Mouse (Mus musculus) neural tube, embryonic 11.5 days (tissue): ENCODE results near the gene Nkain4. TPM values are rescaled to one million over a fixed set of nuclear protein-coding genes. Genes with fewer than 3 reads are reported as not detected.

Experiments
- ATAC-seq: fragments of 200-750 bp; cut with Nextera tagmentation; 2 replicates; pipeline ENCODE4 v1.8.0; 2017; ENCODE audit warnings: moderate number of reproducible peaks, mild to moderate bottlenecking, moderate TSS enrichment, moderate library complexity; ENCODE audit not compliant: insufficient read depth, low FRiP score, low TSS enrichment
- DNase-seq: peaks from one replicate; pipeline ENCODE4 v3.0.0-alpha.2; 2015; ENCODE audit warnings: low spot score
- H3K27ac ChIP-seq: fragments of 300-500 bp; sonication (generic); 2 replicates; pipeline ENCODE4 v1.5.1; 2014; ENCODE audit warnings: low read depth, mild to moderate bottlenecking, low read length
- H3K27me3 ChIP-seq: fragments of 300-500 bp; sonication (generic); 2 replicates; pipeline ENCODE4 v1.6.1; 2014; ENCODE audit warnings: mild to moderate bottlenecking, low read length, mixed read lengths; ENCODE audit not compliant: control insufficient read depth, insufficient read depth
- H3K36me3 ChIP-seq: fragments of 300-500 bp; sonication (generic); 2 replicates; pipeline ENCODE4 v1.6.1; 2014; ENCODE audit warnings: mild to moderate bottlenecking, low read length, moderate library complexity, mixed read lengths; ENCODE audit not compliant: control insufficient read depth, insufficient read depth
- H3K4me1 ChIP-seq: fragments of 300-500 bp; sonication (generic); 2 replicates; pipeline ENCODE4 v1.6.1; 2014; ENCODE audit warnings: low read length, mixed read lengths; ENCODE audit not compliant: control insufficient read depth, insufficient read depth
- H3K4me2 ChIP-seq: fragments of 300-500 bp; sonication (generic); 2 replicates; pipeline ENCODE4 v1.6.1; 2014; ENCODE audit warnings: low read depth, mild to moderate bottlenecking, moderate library complexity
- H3K4me3 ChIP-seq: fragments of 300-500 bp; sonication (generic); 2 replicates; pipeline ENCODE4 v1.5.1; 2014; ENCODE audit warnings: low read depth, low read length
- H3K9ac ChIP-seq: fragments of 300-500 bp; sonication (generic); 2 replicates; pipeline ENCODE4 v1.6.1; 2014; ENCODE audit warnings: mild to moderate bottlenecking, low read length
- H3K9me3 ChIP-seq: fragments of 300-500 bp; sonication (generic); 2 replicates; pipeline ENCODE4 v1.6.1; 2016; ENCODE audit warnings: low read length; ENCODE audit not compliant: control insufficient read depth
- WGBS: fragments of 180-500 bp; shearing (Covaris S2); extraction: QIAGEN DNeasy Blood & Tissue Kit; methylation state at CpG from one replicate; pipeline ENCODE4 v1.1.7; 2014; 5-methylcytosine and 5-hydroxymethylcytosine counted together
- polyA plus RNA-seq: library from polyadenylated mRNA; unstranded; fragments of >200 nt; fragmentation: Nextera tagmentation; extraction: Ambion mirVana; gene quantifications from 2 replicates; pipeline ENCODE4 v1.2.1, GENCODE M21; 2014

Gene Nkain4
- polyA plus RNA-seq, result 65.1 and 73.6 TPM in 2 replicates

DNA sequence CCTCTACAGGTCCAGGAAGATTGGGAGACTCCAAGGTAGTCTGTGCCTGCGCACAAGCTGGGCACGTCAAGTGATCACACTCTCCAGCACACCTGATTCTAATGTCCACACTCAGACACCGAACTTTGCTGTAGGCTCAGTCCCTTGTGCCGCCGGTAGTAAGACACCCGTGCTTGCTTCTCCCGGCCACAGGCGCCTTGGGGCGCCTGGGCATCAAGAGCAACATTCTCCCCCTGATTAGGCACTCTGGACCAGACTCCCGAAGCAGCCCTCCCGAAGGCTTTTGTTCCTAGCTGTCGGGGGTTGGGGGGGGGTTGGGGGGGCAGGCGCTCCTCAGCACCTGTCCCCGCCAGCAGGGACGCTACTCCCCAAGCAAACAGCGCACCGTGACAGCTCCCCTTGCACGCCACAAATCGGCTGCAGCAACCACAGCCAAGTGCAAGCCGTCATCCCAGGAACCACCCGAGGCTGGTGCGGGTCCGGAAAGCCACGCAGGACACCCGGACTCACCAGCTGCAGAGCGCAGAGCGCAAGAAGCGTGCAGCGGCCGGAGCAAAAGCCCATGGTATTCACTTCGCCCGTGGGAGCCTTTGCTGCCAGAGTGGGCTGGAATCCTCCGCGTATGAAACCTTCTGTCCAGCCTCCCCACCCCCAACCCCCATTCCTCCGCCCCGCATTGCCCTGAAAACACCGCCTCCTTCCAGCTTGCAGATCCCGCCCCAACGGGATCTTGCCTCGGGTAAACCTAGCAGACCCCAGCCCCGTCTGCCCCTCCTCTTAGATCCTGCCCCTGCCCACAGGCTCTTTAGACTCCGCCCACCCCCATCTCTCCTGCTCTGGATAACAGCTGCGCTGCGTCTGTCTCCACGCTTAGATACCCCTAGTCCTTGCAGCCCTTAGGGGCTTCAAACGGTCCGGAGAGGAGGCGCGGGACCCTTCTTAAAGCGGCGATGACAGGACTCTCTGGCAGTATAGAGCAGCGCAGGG is at the start of gene Nkain4:
TSS of gene Nkain4 (minus strand) at position 639 of the 987 bp plus-strand sequence.
- WGBS, result under 1% methylated on average over 52 of the region's 52 CpGs
- DNase-seq (peak; percentile 90), ATAC-seq (peak; percentile 89)
- Histone ChIP-seq H3K27me3 (no peaks in the 10 kb centered on the region), H3K4me1 (peaks cover 21% of the 10 kb centered on the region), H3K4me2 (peak within 1 kb of the TSS; percentile 87), H3K9ac (peak within 1 kb of the TSS; percentile 75), H3K4me3 (peak within 1 kb of the TSS; percentile 59), H3K9me3 (no peaks in the 10 kb centered on the region), H3K36me3 (no peaks in the 10 kb centered on the region), H3K27ac (peak within 1 kb of the TSS; percentile 92)

- DNase-seq (no peak), ATAC-seq (no peak)
- H3K4me1 ChIP-seq, result no peaks in the 10 kb centered on the region
- H3K9ac ChIP-seq, result no peak overlapping the region
- no peaks in the 10 kb centered on the region for H3K36me3 ChIP-seq
- no peaks in the 10 kb centered on the region for H3K27me3 ChIP-seq
- H3K27ac ChIP-seq, result no peak overlapping the region
- no peak overlapping the region for H3K4me3 ChIP-seq
- no peaks in the 10 kb centered on the region for H3K9me3 ChIP-seq
- 71% methylated on average over 3 of the region's 3 CpGs for WGBS
- no peak overlapping the region for H3K4me2 ChIP-seq
Observed at GRCm38 (mm10) chr2:180996905-180997304, 42.4 kb upstream of the Nkain4 start.

GRCm38 (mm10) chr2:180996436-180996835 is 41.9 kb upstream of the Nkain4 start:
- Histone ChIP-seq H3K27ac (no peak overlapping the region), H3K36me3 (no peaks in the 10 kb centered on the region), H3K4me2 (no peak overlapping the region), H3K9ac (no peak overlapping the region), H3K4me3 (no peak overlapping the region), H3K4me1 (no peaks in the 10 kb centered on the region), H3K9me3 (no peaks in the 10 kb centered on the region), H3K27me3 (no peaks in the 10 kb centered on the region)
- DNase-seq (peak; percentile 35), ATAC-seq (peak; percentile 42; the same call in 1 of the 2 replicates)
- 23% methylated on average over 5 of the region's 5 CpGs for WGBS

- 70% methylated on average over 4 of the region's 4 CpGs for WGBS
- no peak for ATAC-seq
- H3K4me2 ChIP-seq, result no peak overlapping the region
- H3K4me1 ChIP-seq, result no peaks in the 10 kb centered on the region
- H3K9ac ChIP-seq, result no peak overlapping the region
- no peaks in the 10 kb centered on the region for H3K36me3 ChIP-seq
- H3K27me3 ChIP-seq, result no peaks in the 10 kb centered on the region
- H3K27ac ChIP-seq, result no peak overlapping the region
- H3K4me3 ChIP-seq, result no peak overlapping the region
- DNase-seq, result no peak
- no peaks in the 10 kb centered on the region for H3K9me3 ChIP-seq
Observed at GRCm38 (mm10) chr2:180995457-180995856, 41.0 kb upstream of the Nkain4 start.

DNA sequence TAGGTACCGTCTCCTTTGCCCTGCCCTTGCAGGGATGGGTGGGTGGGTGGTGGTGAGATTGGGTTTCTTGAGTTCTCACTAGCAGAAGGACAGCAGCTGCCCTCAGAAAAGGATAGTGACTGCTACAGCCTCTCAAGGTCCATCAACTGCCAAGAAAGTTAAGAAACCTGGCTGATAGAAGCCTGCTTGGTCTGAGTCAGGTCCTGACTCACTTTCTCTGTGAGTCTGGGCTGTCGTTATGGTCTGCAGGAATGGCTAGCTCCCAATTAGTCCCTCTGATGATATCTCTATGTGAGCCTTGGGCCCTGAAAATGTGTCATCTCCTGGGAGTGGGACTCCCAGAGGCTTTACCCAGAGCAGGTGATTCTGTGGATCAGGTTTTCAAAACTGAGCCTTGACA is 39.9 kb upstream of the Nkain4 start:
- H3K4me1 ChIP-seq, result no peaks in the 10 kb centered on the region
- DNase-seq (no peak), ATAC-seq (no peak)
- H3K36me3 ChIP-seq, result no peaks in the 10 kb centered on the region
- H3K9ac ChIP-seq, result no peak overlapping the region
- 86% methylated on average over 2 of the region's 2 CpGs for WGBS
- H3K4me2 ChIP-seq, result no peak overlapping the region
- H3K27ac ChIP-seq, result no peak overlapping the region
- H3K9me3 ChIP-seq, result no peaks in the 10 kb centered on the region
- no peak overlapping the region for H3K4me3 ChIP-seq
- no peaks in the 10 kb centered on the region for H3K27me3 ChIP-seq

- 78% methylated on average over 4 of the region's 4 CpGs for WGBS
- no peak overlapping the region for H3K27ac ChIP-seq
Observed at GRCm38 (mm10) chr2:180990347-180990746, 35.8 kb upstream of the Nkain4 start.

GRCm38 (mm10) chr2:180988948-180989347 is 34.4 kb upstream of the Nkain4 start:
- H3K4me2 ChIP-seq, result no peak overlapping the region
- no peaks in the 10 kb centered on the region for H3K36me3 ChIP-seq
- no peaks in the 10 kb centered on the region for H3K27me3 ChIP-seq
- no peak for ATAC-seq
- DNase-seq, result no peak
- H3K27ac ChIP-seq, result no peak overlapping the region
- H3K4me3 ChIP-seq, result no peak overlapping the region
- 78% methylated on average over 1 of the region's 1 CpGs for WGBS
- H3K9ac ChIP-seq, result no peak overlapping the region
- H3K4me1 ChIP-seq, result peaks cover 8% of the 10 kb centered on the region
- H3K9me3 ChIP-seq, result no peaks in the 10 kb centered on the region

More at GRCm38 (mm10) chr2:180990347-180990746, 35.8 kb upstream of the Nkain4 start:
- Histone ChIP-seq H3K9me3 (no peaks in the 10 kb centered on the region), H3K4me2 (no peak overlapping the region), H3K4me3 (no peak overlapping the region), H3K36me3 (no peaks in the 10 kb centered on the region), H3K4me1 (peaks cover 8% of the 10 kb centered on the region), H3K27me3 (no peaks in the 10 kb centered on the region), H3K9ac (no peak overlapping the region)
- ATAC-seq (no peak), DNase-seq (no peak)

- Histone ChIP-seq H3K27me3 (no peaks in the 10 kb centered on the region), H3K9ac (no peak overlapping the region), H3K9me3 (no peaks in the 10 kb centered on the region), H3K4me3 (no peak overlapping the region), H3K27ac (no peak overlapping the region), H3K36me3 (no peaks in the 10 kb centered on the region; the same call in 1 of the 2 replicates), H3K4me1 (peaks cover 8% of the 10 kb centered on the region), H3K4me2 (no peak overlapping the region)
- 69% methylated on average over 3 of the region's 3 CpGs for WGBS
- DNase-seq (no peak), ATAC-seq (no peak)
Observed at GRCm38 (mm10) chr2:180988347-180988913, 33.9 kb upstream of the Nkain4 start.
